Mouse (Mus musculus) adrenal gland, adult 18-20 months (tissue): ENCODE measurements around the gene Stam. TPM values are rescaled to one million over a fixed set of nuclear protein-coding genes. Genes with fewer than 3 reads are reported as not detected.

Experiments used
- DNase-seq, 2 experiments: peaks; one replicate each; pipeline ENCODE4 v3.0.0; 2021 to 2022; ENCODE audit warnings: low spot score in 2 of 2
- total RNA-seq, 2 experiments: library from RNA; stranded (reverse); gene quantifications; 1 replicate in 1 of 2; 2 replicates in 1 of 2; pipeline ENCODE4 v1.2.3; 2021

Stam gene
- total RNA-seq, 2 experiments from 2014 or later: 49.0 to 56.1 TPM

- DNase-seq: no peak
Measured at GRCm38 (mm10) chr2:14107673-14108072, 33.8 kb downstream of the Stam start.

GRCm38 (mm10) chr2:14126387-14126786 lies 52.5 kb downstream of the Stam start:
- DNase-seq: no peak

- no peak for DNase-seq
Measured at GRCm38 (mm10) chr2:14127629-14128028, 53.7 kb downstream of the Stam start.

- no peak for DNase-seq
Measured at GRCm38 (mm10) chr2:14130641-14131339, 56.9 kb downstream of the Stam start.

GRCm38 (mm10) chr2:14132468-14133326 lies 58.8 kb downstream of the Stam start:
- DNase-seq: no peak

- no peak for DNase-seq
Measured at GRCm38 (mm10) chr2:14136906-14137305, 63.0 kb downstream of the Stam start.

- DNase-seq: no peak
Measured at GRCm38 (mm10) chr2:14139590-14139989, 65.7 kb downstream of the Stam start.

- no peak for DNase-seq
Measured at GRCm38 (mm10) chr2:14140044-14140443, 66.1 kb downstream of the Stam start.

GRCm38 (mm10) chr2:14145311-14145710 lies 71.4 kb downstream of the Stam start:
- no peak for DNase-seq

- DNase-seq: no peak
Measured at GRCm38 (mm10) chr2:14146913-14147312, 73.0 kb downstream of the Stam start.

- DNase-seq: no peak
Measured at GRCm38 (mm10) chr2:14150829-14151228, 76.9 kb downstream of the Stam start.

GRCm38 (mm10) chr2:14151854-14152253 lies 78.0 kb downstream of the Stam start:
- DNase-seq: no peak

- DNase-seq: no peak
Measured at GRCm38 (mm10) chr2:14159047-14159446, 85.1 kb downstream of the Stam start.

GRCm38 (mm10) chr2:14159756-14160155 lies 85.9 kb downstream of the Stam start:
- DNase-seq: no peak

GRCm38 (mm10) chr2:14164459-14165030 lies 90.6 kb downstream of the Stam start:
- DNase-seq: no peak

- DNase-seq: no peak
Measured at GRCm38 (mm10) chr2:14165066-14165465, 91.2 kb downstream of the Stam start.

- no peak for DNase-seq
Measured at GRCm38 (mm10) chr2:14165618-14166344, 91.9 kb downstream of the Stam start.

GRCm38 (mm10) chr2:14167721-14168120 lies 93.8 kb downstream of the Stam start:
- DNase-seq: no peak

- DNase-seq: no peak
Measured at GRCm38 (mm10) chr2:14174334-14174733, 100.4 kb downstream of the Stam start, which contains the start of gene Tmem236. Gene Tmem236, plus strand, starts transcription at chr2:14174523.

GRCm38 (mm10) chr2:14176460-14177193 lies 102.7 kb downstream of the Stam start:
- DNase-seq: no peak

- DNase-seq: no peak
Measured at GRCm38 (mm10) chr2:14184375-14184774, 110.5 kb downstream of the Stam start.
